Mouse (Mus musculus) liver, embryonic 16.5 days (tissue): ENCODE results near the gene Zbed5. TPM values are rescaled to one million over a fixed set of nuclear protein-coding genes. Genes with fewer than 3 reads are reported as not detected.
"Not testable (repeated sequence)": the region's sequence is repeated elsewhere in the genome, so short reads cannot be mapped to it uniquely, and the experiment has no call there.

Source experiments
- ATAC-seq: fragments of 200-750 bp; cut with Nextera tagmentation; 2 replicates; pipeline ENCODE4 v1.8.0; 2017; ENCODE audit warnings: low read depth, mild to moderate bottlenecking, moderate number of reproducible peaks, moderate library complexity
- H3K27ac ChIP-seq: fragments of 300-500 bp; sonication (generic); 2 replicates; pipeline ENCODE4 v1.5.1; 2014; ENCODE audit warnings: mild to moderate bottlenecking, low read length
- H3K27me3 ChIP-seq: fragments of 300-500 bp; sonication (generic); 2 replicates; pipeline ENCODE4 v1.6.1; 2014; ENCODE audit warnings: low read depth, low read length, mixed read lengths; ENCODE audit not compliant: control insufficient read depth, insufficient read depth
- H3K36me3 ChIP-seq: fragments of 300-500 bp; sonication (generic); 2 replicates; pipeline ENCODE4 v1.6.1; 2014; ENCODE audit warnings: mild to moderate bottlenecking; ENCODE audit not compliant: control insufficient read depth, insufficient read depth
- H3K4me1 ChIP-seq: fragments of 300-500 bp; sonication (generic); 2 replicates; pipeline ENCODE4 v1.6.1; 2014; ENCODE audit warnings: low read depth, low read length, mixed read lengths; ENCODE audit not compliant: control insufficient read depth
- H3K4me2 ChIP-seq: fragments of 300-500 bp; sonication (generic); 2 replicates; pipeline ENCODE4 v1.6.1; 2014; ENCODE audit warnings: low read depth, low read length, mixed read lengths
- H3K4me3 ChIP-seq: fragments of 300-500 bp; sonication (generic); 2 replicates; pipeline ENCODE4 v1.5.1; 2014; ENCODE audit warnings: low read depth, mild to moderate bottlenecking, low read length
- H3K9ac ChIP-seq: fragments of 300-500 bp; sonication (generic); 2 replicates; pipeline ENCODE4 v1.6.1; 2014; ENCODE audit warnings: low read depth, low read length
- H3K9me3 ChIP-seq: fragments of 300-500 bp; sonication (generic); replicated peaks from 2 replicates; pipeline ENCODE4 v1.6.1; 2016; ENCODE audit warnings: low read length; ENCODE audit not compliant: control insufficient read depth
- WGBS: fragments of 180-500 bp; shearing (Covaris S2); extraction: QIAGEN DNeasy Blood & Tissue Kit; methylation state at CpG from one replicate; pipeline ENCODE4 v1.1.7; 2014; ENCODE audit not compliant: insufficient replicate concordance; 5-methylcytosine and 5-hydroxymethylcytosine counted together
- polyA plus RNA-seq: library from polyadenylated mRNA; unstranded; fragments of >200 nt; fragmentation: Nextera tagmentation; extraction: Ambion mirVana; gene quantifications from 2 replicates; pipeline ENCODE4 v1.2.1, GENCODE M21; 2015

The Zbed5 gene
- polyA plus RNA-seq, 1 experiment from 2014 or later, result 0.61 TPM

DNA sequence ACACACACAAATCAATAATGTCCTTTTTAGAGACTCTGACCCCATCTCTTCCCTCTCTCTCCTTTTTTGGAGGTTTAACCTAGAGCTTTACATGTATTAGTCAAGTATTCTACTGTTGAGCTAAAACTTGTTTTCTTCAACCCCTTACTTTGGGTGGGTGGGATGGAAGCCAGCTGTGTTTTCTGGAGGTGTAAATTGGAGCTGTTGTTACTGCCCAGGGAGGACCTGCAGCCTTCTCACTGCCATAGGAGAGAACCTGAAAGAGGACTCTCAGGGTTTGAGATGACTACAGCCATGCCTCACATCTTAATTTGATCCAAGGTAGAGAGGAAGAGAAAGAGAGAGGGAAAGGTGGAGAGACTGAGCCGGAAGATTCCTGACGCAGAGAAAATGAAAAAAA, 44.8 kb downstream of the Zbed5 start:
- ATAC-seq, result no peak
- Histone ChIP-seq H3K4me1 (peaks cover 19% of the 10 kb centered on the region), H3K27me3 (no peaks in the 10 kb centered on the region), H3K4me3 (no peak overlapping the region), H3K9me3 (no peaks in the 10 kb centered on the region), H3K36me3 (peaks cover 4% of the 10 kb centered on the region; the same call in 1 of the 2 replicates), H3K4me2 (peak overlapping the region; percentile 85; the same call in 1 of the 2 replicates), H3K27ac (peak overlapping the region; percentile 59; the same call in 1 of the 2 replicates), H3K9ac (no peak overlapping the region)
- WGBS, result 74% methylated on average over 2 of the region's 2 CpGs

DNA sequence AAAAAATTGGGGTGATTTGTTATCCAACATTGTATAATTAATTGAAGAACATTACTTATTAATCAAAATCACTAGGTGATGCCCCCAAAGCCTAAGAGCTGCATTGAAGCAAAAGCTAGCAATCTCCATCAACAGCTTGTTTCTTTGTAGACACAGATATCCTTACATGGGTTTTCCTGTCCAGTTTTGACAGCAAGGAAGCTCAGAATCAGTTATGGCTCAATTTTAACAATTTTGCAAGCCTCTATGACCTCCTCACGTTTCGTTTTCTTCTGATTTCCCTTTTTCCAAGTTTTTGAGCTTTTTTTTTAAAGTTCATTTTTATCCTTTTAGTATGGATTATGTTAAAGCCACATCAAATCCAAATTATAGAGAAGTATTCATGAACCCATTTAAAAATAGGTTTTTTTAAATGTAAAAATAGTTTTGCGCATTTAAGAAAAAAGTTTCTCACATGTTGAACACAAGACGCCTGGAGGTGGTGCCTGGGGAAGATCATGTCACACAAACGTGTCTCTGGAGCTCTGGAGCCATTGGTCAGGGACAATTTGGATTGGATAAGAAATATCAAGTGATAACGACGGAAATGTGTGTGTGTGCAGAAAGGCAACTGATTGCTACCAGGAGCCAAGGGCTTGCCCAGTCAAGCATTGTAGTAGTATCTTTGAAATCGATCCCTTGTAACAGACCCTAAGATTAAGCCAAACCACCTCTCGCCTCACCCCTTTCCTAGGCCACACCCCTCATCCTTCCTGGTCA, 45.4 kb downstream of the Zbed5 start:
- peak overlapping the region; percentile 59 for H3K9ac ChIP-seq
- ATAC-seq, result peak; percentile 3
- H3K27me3 ChIP-seq, result no peaks in the 10 kb centered on the region
- H3K4me1 ChIP-seq, result peaks cover 19% of the 10 kb centered on the region
- 3% methylated on average over 9 of the region's 9 CpGs for WGBS
- peaks cover 7% of the 10 kb centered on the region; the same call in 1 of the 2 replicates for H3K36me3 ChIP-seq
- H3K9me3 ChIP-seq, result no peaks in the 10 kb centered on the region
- peak overlapping the region; percentile 73 for H3K4me3 ChIP-seq
- peak overlapping the region; percentile 88 for H3K27ac ChIP-seq
- peak overlapping the region; percentile 85 for H3K4me2 ChIP-seq

DNA sequence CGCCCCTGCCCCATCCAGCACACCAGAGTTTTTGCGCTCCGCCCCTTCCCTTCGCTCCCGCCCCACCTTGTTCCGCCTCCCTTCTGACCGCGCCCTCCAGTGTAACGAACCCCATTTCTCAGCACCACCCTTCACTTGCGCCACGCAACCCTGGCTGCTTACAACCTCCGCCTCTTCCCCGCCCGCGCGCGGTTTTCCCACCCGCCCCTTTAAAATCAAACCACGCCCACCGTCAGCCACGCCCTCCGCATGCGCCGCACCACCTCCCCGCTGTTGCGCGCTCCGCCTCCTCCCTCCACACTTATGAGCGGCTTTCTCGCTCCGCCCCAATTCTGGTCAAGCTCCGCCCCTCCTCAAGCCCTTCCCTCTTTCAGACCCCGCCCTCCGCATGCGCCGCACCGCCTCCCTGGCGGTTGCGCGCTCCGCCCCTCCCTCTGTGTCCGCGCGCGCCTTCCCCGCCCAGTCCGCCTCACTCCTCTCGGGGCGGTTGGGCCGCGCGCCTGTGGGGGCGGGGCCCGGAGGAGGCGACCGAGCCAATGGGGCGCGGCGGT, 46.0 kb downstream of the Zbed5 start, which contains the start of gene Vkorc1l1:
Vkorc1l1 (plus strand) TSS at position 476 of the 551 bp plus-strand sequence.
- Histone ChIP-seq H3K27me3 (no peaks in the 10 kb centered on the region), H3K9ac (peak within 1 kb of the TSS; percentile 91), H3K4me2 (peak within 1 kb of the TSS; percentile 85), H3K36me3 (peaks cover 7% of the 10 kb centered on the region; the same call in 1 of the 2 replicates), H3K4me1 (peaks cover 19% of the 10 kb centered on the region), H3K4me3 (peak within 1 kb of the TSS; percentile 94), H3K27ac (peak within 1 kb of the TSS; percentile 90), H3K9me3 (no peaks in the 10 kb centered on the region)
- peak; percentile 92 for ATAC-seq
- under 1% methylated on average over 59 of the region's 59 CpGs for WGBS

DNA sequence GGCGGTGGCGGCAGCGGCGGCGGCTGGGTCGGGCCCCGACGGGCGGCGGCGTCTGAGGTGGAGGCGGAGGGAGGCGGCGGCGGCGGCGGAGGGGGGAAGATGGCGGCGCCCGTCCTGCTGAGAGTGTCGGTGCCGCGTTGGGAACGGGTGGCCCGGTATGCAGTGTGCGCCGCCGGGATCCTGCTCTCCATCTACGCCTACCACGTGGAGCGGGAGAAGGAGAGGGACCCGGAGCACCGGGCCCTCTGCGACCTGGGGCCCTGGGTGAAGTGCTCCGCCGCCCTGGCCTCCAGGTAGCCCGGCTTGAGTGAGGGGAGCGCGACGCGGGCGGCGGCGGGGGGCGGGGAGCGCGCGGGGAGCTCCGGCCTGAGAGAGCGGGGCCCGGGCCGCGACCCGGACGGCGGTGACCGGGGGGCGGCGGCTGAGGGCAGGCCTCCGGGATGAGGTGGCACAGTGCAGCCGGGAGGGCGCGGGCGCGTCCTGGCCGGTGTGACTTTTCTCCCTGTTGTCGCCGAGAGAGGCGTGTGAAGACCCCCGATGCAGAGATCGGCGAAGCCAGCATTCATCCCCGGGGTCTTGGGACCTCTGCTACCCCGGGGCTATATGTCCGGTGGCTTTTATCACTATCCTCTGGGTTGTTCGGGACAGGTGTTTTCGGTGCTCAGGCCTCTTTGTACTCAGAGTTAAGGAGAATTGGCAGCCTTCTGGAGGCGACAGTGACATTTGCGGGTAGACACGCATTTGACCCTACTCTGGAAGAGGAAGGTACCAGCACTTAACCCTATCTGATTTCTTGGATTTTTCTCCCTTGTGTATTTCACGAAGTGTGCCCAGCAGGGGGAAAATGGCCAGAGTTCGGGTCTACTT, 46.8 kb downstream of the Zbed5 start:
- ATAC-seq, result peak; percentile 25
- not testable (repeated sequence) for H3K27me3 ChIP-seq, H3K36me3 ChIP-seq, H3K9me3 ChIP-seq
- H3K4me2 ChIP-seq, result peak overlapping the region; percentile 82
- H3K4me3 ChIP-seq, result peak overlapping the region; percentile 94
- WGBS, result under 1% methylated on average over 49 of the region's 82 CpGs
- H3K9ac ChIP-seq, result peak overlapping the region; percentile 91
- peaks cover 19% of the 10 kb centered on the region for H3K4me1 ChIP-seq
- peak overlapping the region; percentile 90 for H3K27ac ChIP-seq

DNA sequence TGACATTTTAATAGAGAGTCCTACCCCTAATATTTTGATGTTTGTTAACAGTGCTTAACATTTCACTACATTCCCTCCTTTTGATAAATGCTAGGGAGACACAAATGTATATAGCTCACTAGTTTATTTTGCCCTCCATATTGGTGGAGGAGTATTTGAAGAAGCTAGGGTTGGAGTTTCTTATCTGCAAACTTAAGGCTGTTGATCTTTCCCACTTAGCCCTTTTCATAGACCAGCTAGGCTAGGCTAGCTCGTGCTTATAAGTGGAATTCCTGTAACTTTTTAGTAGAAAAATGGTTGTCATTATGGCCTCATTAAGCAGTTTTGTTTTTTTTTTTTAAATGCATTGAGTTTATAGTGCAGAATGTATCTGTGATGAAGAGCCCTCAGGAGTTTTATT, 47.9 kb downstream of the Zbed5 start:
- Histone ChIP-seq H3K9ac (no peak overlapping the region), H3K27ac (no peak overlapping the region; the same call in 1 of the 2 replicates), H3K4me1 (peaks cover 23% of the 10 kb centered on the region), H3K4me2 (peak overlapping the region; percentile 82), H3K36me3 (peaks cover 7% of the 10 kb centered on the region; the same call in 1 of the 2 replicates), H3K4me3 (peak overlapping the region; percentile 30), H3K27me3 (no peaks in the 10 kb centered on the region), H3K9me3 (no peaks in the 10 kb centered on the region)
- no peak for ATAC-seq
- whole genome bisulfite sequencing, result 29% methylated on average over 1 of the region's 1 CpGs

DNA sequence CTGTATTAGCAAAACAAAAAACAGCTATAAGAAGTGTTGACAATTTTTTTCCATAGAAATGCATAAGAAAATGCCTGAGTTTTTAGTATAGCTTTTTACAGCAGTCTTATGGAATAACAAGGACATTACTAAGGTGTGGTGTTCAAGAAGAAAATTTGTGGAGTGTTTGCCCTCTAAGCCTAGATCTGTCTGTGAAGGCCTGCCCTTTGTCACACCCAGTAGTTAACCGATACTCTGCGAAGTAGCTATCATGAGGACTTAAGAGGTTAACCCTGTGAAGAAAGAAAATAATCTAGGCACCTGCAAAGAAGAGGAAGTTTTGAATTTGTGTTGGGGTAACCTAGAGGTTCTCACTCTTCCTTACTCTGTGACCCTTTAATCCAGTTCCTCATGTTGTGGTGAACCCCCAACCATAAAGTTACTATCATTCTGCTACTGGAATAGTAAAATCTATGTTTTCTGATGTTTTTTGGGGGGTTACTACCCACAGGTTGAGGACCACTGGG, 52.1 kb downstream of the Zbed5 start:
- no peaks in the 10 kb centered on the region for H3K27me3 ChIP-seq
- H3K9me3 ChIP-seq, result no peaks in the 10 kb centered on the region
- peaks cover 11% of the 10 kb centered on the region for H3K4me1 ChIP-seq
- H3K9ac ChIP-seq, result no peak overlapping the region
- H3K27ac ChIP-seq, result no peak overlapping the region
- H3K4me3 ChIP-seq, result no peak overlapping the region
- H3K36me3 ChIP-seq, result peaks cover 7% of the 10 kb centered on the region; the same call in 1 of the 2 replicates
- H3K4me2 ChIP-seq, result no peak overlapping the region
- ATAC-seq, result no peak
- WGBS, result 54% methylated on average over 2 of the region's 2 CpGs

DNA sequence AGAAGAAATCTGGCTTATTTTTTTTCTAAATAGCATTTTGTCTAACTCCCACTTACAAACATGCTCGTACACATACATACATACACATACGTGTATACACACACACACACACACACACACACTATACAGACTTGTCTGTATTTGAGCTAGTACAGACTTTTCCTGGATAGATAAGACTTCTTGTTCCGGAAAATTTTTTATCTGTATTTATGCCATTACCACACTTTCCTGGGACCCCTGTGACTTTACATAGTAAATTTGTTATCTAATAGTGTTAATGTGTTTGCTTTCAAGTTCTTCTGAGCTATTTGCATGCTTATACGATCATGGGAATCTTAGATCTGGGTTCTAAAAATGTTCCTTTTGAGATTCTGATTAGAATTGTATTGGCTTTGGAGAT, 56.6 kb downstream of the Zbed5 start:
- no peak overlapping the region for H3K9ac ChIP-seq
- ATAC-seq, result no peak
- no peak overlapping the region for H3K4me3 ChIP-seq
- H3K27me3 ChIP-seq, result no peaks in the 10 kb centered on the region
- H3K27ac ChIP-seq, result no peak overlapping the region
- H3K9me3 ChIP-seq, result no peaks in the 10 kb centered on the region
- H3K4me2 ChIP-seq, result no peak overlapping the region
- WGBS, result 40% methylated on average over 4 of the region's 4 CpGs
- no peaks in the 10 kb centered on the region for H3K36me3 ChIP-seq
- peaks cover 33% of the 10 kb centered on the region for H3K4me1 ChIP-seq
